Mouse (Mus musculus) limb, embryonic 10.5 days (tissue): ENCODE data around the gene Pum3. TPM values are rescaled to one million over a fixed set of nuclear protein-coding genes. Genes with fewer than 3 reads are reported as not detected.
A peak's percentile ranks its signal among the peaks of the same experiment; 100 is the strongest.
"Not testable (repeated sequence)": the region's sequence is repeated elsewhere in the genome, so short reads cannot be mapped to it uniquely, and the experiment has no call there.

Experiments used
- DNase-seq: peaks from one replicate; pipeline ENCODE4 v3.0.0-alpha.2; 2017; ENCODE audit warnings: low spot score
- H3K27ac ChIP-seq: fragments of 300-500 bp; sonication (generic); 2 replicates; pipeline ENCODE4 v1.5.1; 2016; ENCODE audit warnings: mild to moderate bottlenecking
- H3K27me3 ChIP-seq: fragments of 300-500 bp; sonication (generic); 2 replicates; pipeline ENCODE4 v1.6.1; 2016; ENCODE audit warnings: low read depth, mild to moderate bottlenecking; ENCODE audit not compliant: poor library complexity, severe bottlenecking
- H3K36me3 ChIP-seq: fragments of 300-500 bp; sonication (generic); 2 replicates; pipeline ENCODE4 v1.6.1; 2016; ENCODE audit warnings: mild to moderate bottlenecking, moderate library complexity
- H3K4me1 ChIP-seq: fragments of 300-500 bp; sonication (generic); 2 replicates; pipeline ENCODE4 v1.6.1; 2016
- H3K4me3 ChIP-seq: fragments of 300-500 bp; sonication (generic); 2 replicates; pipeline ENCODE4 v1.5.1; 2016; ENCODE audit warnings: mild to moderate bottlenecking, moderate library complexity
- H3K9me3 ChIP-seq: fragments of 300-500 bp; sonication (generic); replicated peaks from 2 replicates; pipeline ENCODE4 v1.6.1; 2016; ENCODE audit warnings: mild to moderate bottlenecking
- WGBS: fragments of 180-500 bp; shearing (Covaris S2); methylation state at CpG from one replicate; pipeline ENCODE4 v1.1.7; 2016; 5-methylcytosine and 5-hydroxymethylcytosine counted together
- polyA plus RNA-seq: library from polyadenylated mRNA; unstranded; fragments of >200 nt; fragmentation: Nextera tagmentation; extraction: Ambion mirVana; gene quantifications from 2 replicates; pipeline ENCODE4 v1.2.1, GENCODE M21; 2016

Pum3 gene
- polyA plus RNA-seq, 1 experiment from 2014 or later = 92.5 TPM

- H3K27me3 ChIP-seq = no peaks in the 10 kb centered on the region
- WGBS = 54% methylated on average over 11 of the region's 11 CpGs
- DNase-seq = peak; percentile 78
- H3K4me1 ChIP-seq = no peaks in the 10 kb centered on the region
- H3K4me3 ChIP-seq = no peak overlapping the region
- no peak overlapping the region for H3K27ac ChIP-seq
- H3K9me3 ChIP-seq = no peaks in the 10 kb centered on the region
- peaks cover 94% of the 10 kb centered on the region for H3K36me3 ChIP-seq
Measured at GRCm38 (mm10) chr19:27416569-27416968, 13.1 kb downstream of the Pum3 start.

- Histone ChIP-seq H3K27me3 (no peaks in the 10 kb centered on the region), H3K27ac (no peak overlapping the region), H3K9me3 (no peaks in the 10 kb centered on the region), H3K4me3 (no peak overlapping the region), H3K36me3 (peaks cover 77% of the 10 kb centered on the region), H3K4me1 (no peaks in the 10 kb centered on the region)
- WGBS = 87% methylated on average over 4 of the region's 4 CpGs
- no peak for DNase-seq
Measured at GRCm38 (mm10) chr19:27411340-27411739, 18.3 kb downstream of the Pum3 start.

- WGBS = 94% methylated on average over 4 of the region's 4 CpGs
Measured at GRCm38 (mm10) chr19:27410751-27411150, 18.9 kb downstream of the Pum3 start.

GRCm38 (mm10) chr19:27409782-27410181 is 19.8 kb downstream of the Pum3 start:
- H3K27ac ChIP-seq = no peak overlapping the region
- H3K4me3 ChIP-seq = no peak overlapping the region
- no peaks in the 10 kb centered on the region for H3K27me3 ChIP-seq
- H3K4me1 ChIP-seq = no peaks in the 10 kb centered on the region
- DNase-seq = no peak
- H3K9me3 ChIP-seq = no peaks in the 10 kb centered on the region
- peaks cover 62% of the 10 kb centered on the region for H3K36me3 ChIP-seq

More at GRCm38 (mm10) chr19:27410751-27411150, 18.9 kb downstream of the Pum3 start:
- no peak for DNase-seq
- Histone ChIP-seq H3K4me1 (no peaks in the 10 kb centered on the region), H3K36me3 (peaks cover 71% of the 10 kb centered on the region), H3K27ac (no peak overlapping the region), H3K9me3 (no peaks in the 10 kb centered on the region), H3K4me3 (no peak overlapping the region), H3K27me3 (no peaks in the 10 kb centered on the region)

- Histone ChIP-seq H3K4me3 (no peak overlapping the region), H3K27ac (no peak overlapping the region), H3K9me3 (no peaks in the 10 kb centered on the region), H3K27me3 (no peaks in the 10 kb centered on the region), H3K4me1 (no peaks in the 10 kb centered on the region), H3K36me3 (peaks cover 57% of the 10 kb centered on the region)
- no peak for DNase-seq
- 98% methylated on average over 4 of the region's 4 CpGs for WGBS
Measured at GRCm38 (mm10) chr19:27409196-27409595, 20.4 kb downstream of the Pum3 start.

GRCm38 (mm10) chr19:27397797-27398196 is 31.8 kb downstream of the Pum3 start:
- Histone ChIP-seq H3K4me3 (no peak overlapping the region), H3K36me3 (peaks cover 93% of the 10 kb centered on the region), H3K27me3 (no peaks in the 10 kb centered on the region), H3K27ac (no peak overlapping the region), H3K9me3 (no peaks in the 10 kb centered on the region), H3K4me1 (no peaks in the 10 kb centered on the region)
- no peak for DNase-seq
- WGBS = 89% methylated on average over 9 of the region's 9 CpGs

GRCm38 (mm10) chr19:27397223-27397622 is 32.4 kb downstream of the Pum3 start:
- H3K27ac ChIP-seq = no peak overlapping the region

GRCm38 (mm10) chr19:27396719-27397118 is 32.9 kb downstream of the Pum3 start:
- WGBS = 95% methylated on average over 2 of the region's 2 CpGs
- H3K27ac ChIP-seq = no peak overlapping the region
- no peaks in the 10 kb centered on the region for H3K4me1 ChIP-seq
- no peak overlapping the region for H3K4me3 ChIP-seq
- no peaks in the 10 kb centered on the region for H3K9me3 ChIP-seq
- peaks cover 100% of the 10 kb centered on the region for H3K36me3 ChIP-seq
- DNase-seq = no peak
- no peaks in the 10 kb centered on the region for H3K27me3 ChIP-seq

More at GRCm38 (mm10) chr19:27397223-27397622, 32.4 kb downstream of the Pum3 start:
- H3K9me3 ChIP-seq = no peaks in the 10 kb centered on the region
- DNase-seq = no peak
- 89% methylated on average over 5 of the region's 5 CpGs for WGBS
- peaks cover 99% of the 10 kb centered on the region for H3K36me3 ChIP-seq
- no peaks in the 10 kb centered on the region for H3K27me3 ChIP-seq
- H3K4me1 ChIP-seq = no peaks in the 10 kb centered on the region
- H3K4me3 ChIP-seq = no peak overlapping the region

GRCm38 (mm10) chr19:27395936-27396335 is 33.7 kb downstream of the Pum3 start:
- Histone ChIP-seq H3K4me1 (no peaks in the 10 kb centered on the region), H3K36me3 (peaks cover 100% of the 10 kb centered on the region), H3K9me3 (no peaks in the 10 kb centered on the region), H3K4me3 (no peak overlapping the region), H3K27me3 (no peaks in the 10 kb centered on the region), H3K27ac (no peak overlapping the region)
- WGBS = 93% methylated on average over 5 of the region's 5 CpGs
- no peak for DNase-seq

- DNase-seq = no peak
Measured at GRCm38 (mm10) chr19:27395481-27395880, 34.1 kb downstream of the Pum3 start.

GRCm38 (mm10) chr19:27394341-27394990 is 35.2 kb downstream of the Pum3 start:
- Histone ChIP-seq H3K36me3 (peaks cover 100% of the 10 kb centered on the region), H3K4me3 (no peak overlapping the region), H3K9me3 (no peaks in the 10 kb centered on the region), H3K27ac (no peak overlapping the region), H3K27me3 (no peaks in the 10 kb centered on the region), H3K4me1 (no peaks in the 10 kb centered on the region)
- WGBS = 95% methylated on average over 7 of the region's 7 CpGs
- no peak for DNase-seq

More at GRCm38 (mm10) chr19:27395481-27395880, 34.1 kb downstream of the Pum3 start:
- Histone ChIP-seq H3K27ac (no peak overlapping the region), H3K4me3 (no peak overlapping the region), H3K9me3 (no peaks in the 10 kb centered on the region), H3K27me3 (no peaks in the 10 kb centered on the region), H3K4me1 (no peaks in the 10 kb centered on the region), H3K36me3 (peaks cover 100% of the 10 kb centered on the region)
- WGBS = 90% methylated on average over 8 of the region's 8 CpGs

- 93% methylated on average over 2 of the region's 2 CpGs for WGBS
- Histone ChIP-seq H3K4me3 (no peak overlapping the region), H3K9me3 (no peaks in the 10 kb centered on the region), H3K4me1 (no peaks in the 10 kb centered on the region), H3K36me3 (peaks cover 100% of the 10 kb centered on the region), H3K27me3 (no peaks in the 10 kb centered on the region), H3K27ac (no peak overlapping the region)
- DNase-seq = no peak
Measured at GRCm38 (mm10) chr19:27392431-27392830, 37.2 kb downstream of the Pum3 start.

GRCm38 (mm10) chr19:27391344-27391743 is 38.3 kb downstream of the Pum3 start:
- Histone ChIP-seq H3K4me3 (no peak overlapping the region), H3K36me3 (peaks cover 100% of the 10 kb centered on the region), H3K27me3 (no peaks in the 10 kb centered on the region), H3K27ac (no peak overlapping the region), H3K9me3 (no peaks in the 10 kb centered on the region), H3K4me1 (no peaks in the 10 kb centered on the region)
- WGBS = 95% methylated on average over 2 of the region's 2 CpGs
- no peak for DNase-seq

- WGBS = 95% methylated on average over 4 of the region's 4 CpGs
- not testable (repeated sequence) for DNase-seq, H3K4me1 ChIP-seq, H3K27me3 ChIP-seq, H3K9me3 ChIP-seq, H3K27ac ChIP-seq, H3K4me3 ChIP-seq
- peaks cover 100% of the 10 kb centered on the region for H3K36me3 ChIP-seq
Measured at GRCm38 (mm10) chr19:27389566-27389965, 40.1 kb downstream of the Pum3 start.
